Mouse (Mus musculus): ENCODE data around the gene Lrrc15.

Gene Lrrc15

GRCm38 (mm10) chr16:30282844-30283495, at the start of gene Lrrc15:
Gene Lrrc15 (minus strand): TSS chr16:30283256.
- no peak for DNase-seq

- DNase-seq = peak; percentile 14
These were observed 31.2 kb upstream of the Lrrc15 start for GRCm38 (mm10) chr16:30314236-30314635.

- DNase-seq = no peak
These were observed 27.6 kb upstream of the Lrrc15 start, which contains the start of gene Gp5 for GRCm38 (mm10) chr16:30310647-30311046. Gene Gp5 (minus strand): TSS chr16:30310779.

- DNase-seq = no peak
These were observed 27.1 kb upstream of the Lrrc15 start for GRCm38 (mm10) chr16:30310171-30310515.

GRCm38 (mm10) chr16:30309395-30310170, 26.5 kb upstream of the Lrrc15 start:
- peak; percentile 13 for DNase-seq

- peak; percentile 14 for DNase-seq
These were observed 25.7 kb upstream of the Lrrc15 start for GRCm38 (mm10) chr16:30308616-30309394.

GRCm38 (mm10) chr16:30307961-30308615, 25.0 kb upstream of the Lrrc15 start:
- no peak for DNase-seq

- no peak for DNase-seq
These were observed 24.2 kb upstream of the Lrrc15 start for GRCm38 (mm10) chr16:30307306-30307705.

- no peak for DNase-seq
These were observed 23.0 kb upstream of the Lrrc15 start for GRCm38 (mm10) chr16:30306102-30306501.

GRCm38 (mm10) chr16:30304236-30304635, 21.2 kb upstream of the Lrrc15 start:
- no peak for DNase-seq

GRCm38 (mm10) chr16:30303411-30303810, 20.4 kb upstream of the Lrrc15 start:
- no peak for DNase-seq

GRCm38 (mm10) chr16:30302686-30303085, 19.6 kb upstream of the Lrrc15 start:
- no peak for DNase-seq

- DNase-seq = no peak
These were observed 16.7 kb upstream of the Lrrc15 start for GRCm38 (mm10) chr16:30299711-30300277.

GRCm38 (mm10) chr16:30297450-30297849, 14.4 kb upstream of the Lrrc15 start:
- no peak for DNase-seq

- DNase-seq = no peak
These were observed 13.7 kb upstream of the Lrrc15 start for GRCm38 (mm10) chr16:30296601-30297275.

GRCm38 (mm10) chr16:30295106-30295505, 12.1 kb upstream of the Lrrc15 start:
- no peak for DNase-seq

GRCm38 (mm10) chr16:30290436-30290835, 7.4 kb upstream of the Lrrc15 start:
- DNase-seq = no peak

GRCm38 (mm10) chr16:30285701-30286100, 2.6 kb upstream of the Lrrc15 start:
- DNase-seq = no peak

GRCm38 (mm10) chr16:30283743-30284337, 784 bp upstream of the Lrrc15 start:
- DNase-seq = peak; percentile 41

- no peak for DNase-seq
These were observed 2.3 kb downstream of the Lrrc15 start for GRCm38 (mm10) chr16:30280676-30281297.

GRCm38 (mm10) chr16:30278406-30278805, 4.7 kb downstream of the Lrrc15 start:
- DNase-seq = no peak
